Mouse (Mus musculus) heart, postnatal 36 days (tissue): Measurements from ENCODE around the gene Ankrd1. TPM values are rescaled to one million over a fixed set of nuclear protein-coding genes. Genes with fewer than 3 reads are reported as not detected.

ENCODE experiments used
- DNase-seq, 2 experiments: peaks; one replicate each; pipeline ENCODE4 v3.0.0; 2021 to 2022
- intact Hi-C: fragments of 180-260 bp; cut with DNase I; formaldehyde crosslinking; loops from one replicate; pipeline ENCODE4 v1.15.1; 2025
- total RNA-seq, 2 experiments: library from RNA; stranded (reverse); gene quantifications; 2 replicates each; pipeline ENCODE4 v1.2.3; 2021

Gene Ankrd1
- total RNA-seq, 2 experiments from 2014 or later = 424 to 684 TPM

DNA sequence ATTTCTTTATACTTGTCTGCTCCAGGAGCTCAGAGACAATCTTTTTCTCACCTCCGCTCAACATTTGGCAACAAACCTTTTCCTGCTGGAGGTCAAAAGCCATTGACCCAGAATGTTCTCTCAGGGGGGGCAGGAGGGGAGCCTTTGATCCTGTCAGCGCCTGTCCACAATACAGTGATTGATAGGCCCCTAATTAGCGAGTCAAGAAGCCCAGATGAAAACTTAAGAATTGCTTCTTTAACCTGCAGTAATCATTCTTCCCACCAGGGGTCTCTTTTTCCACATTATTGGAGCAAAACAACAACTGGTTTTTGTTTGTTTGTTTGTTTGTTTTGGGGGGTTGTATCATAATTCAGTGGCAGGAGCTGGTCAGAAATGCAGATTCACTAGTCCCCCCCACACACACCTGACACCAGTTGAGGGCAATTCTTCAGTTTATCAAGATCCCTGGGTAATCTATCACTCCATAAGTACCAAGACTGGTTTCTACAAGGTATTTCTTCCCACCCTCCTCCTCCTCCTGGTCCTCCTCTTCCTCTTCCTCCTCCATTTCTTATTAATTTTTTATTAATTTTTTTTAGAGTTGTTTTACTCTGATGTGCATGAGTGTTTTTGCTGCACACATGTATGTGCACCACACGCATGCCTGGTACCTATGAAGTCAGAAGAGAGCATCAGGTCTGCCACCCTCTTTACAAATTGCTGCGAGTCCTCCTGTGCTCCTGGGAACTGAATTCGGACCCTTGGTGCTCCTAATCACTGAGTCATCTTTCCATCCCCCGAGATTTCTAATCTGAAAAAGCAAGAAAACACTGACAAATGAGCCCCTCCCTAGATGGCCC, 8.6 kb downstream of the Ankrd1 start:
- intact Hi-C loops = loop anchor here (1.0 kb wide), 1 partner anchor 329 kb away; no protein-coding TSS in a partner anchor
- DNase-seq = no peak

DNA sequence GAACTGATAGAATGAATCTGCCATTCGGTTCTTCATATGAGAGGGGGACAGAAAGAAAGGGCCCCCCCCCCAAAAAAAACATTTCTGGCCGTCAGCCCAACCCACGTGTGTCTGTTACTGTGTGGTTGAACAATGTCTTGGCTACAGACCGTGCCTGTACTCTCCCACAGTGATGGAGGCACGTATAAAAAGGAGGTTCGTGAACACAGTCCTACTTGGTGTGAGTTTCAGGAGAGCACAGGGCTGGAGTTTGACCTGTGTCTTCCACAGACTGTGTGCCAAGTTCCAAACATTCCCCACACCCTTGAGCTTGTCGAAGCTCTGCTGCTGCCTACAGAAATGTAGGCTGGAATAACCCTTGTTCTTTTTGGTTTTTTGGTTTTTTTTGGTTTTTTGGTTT, 9.4 kb downstream of the Ankrd1 start:
- no peak for DNase-seq
- intact Hi-C loops = no loop called here

DNA sequence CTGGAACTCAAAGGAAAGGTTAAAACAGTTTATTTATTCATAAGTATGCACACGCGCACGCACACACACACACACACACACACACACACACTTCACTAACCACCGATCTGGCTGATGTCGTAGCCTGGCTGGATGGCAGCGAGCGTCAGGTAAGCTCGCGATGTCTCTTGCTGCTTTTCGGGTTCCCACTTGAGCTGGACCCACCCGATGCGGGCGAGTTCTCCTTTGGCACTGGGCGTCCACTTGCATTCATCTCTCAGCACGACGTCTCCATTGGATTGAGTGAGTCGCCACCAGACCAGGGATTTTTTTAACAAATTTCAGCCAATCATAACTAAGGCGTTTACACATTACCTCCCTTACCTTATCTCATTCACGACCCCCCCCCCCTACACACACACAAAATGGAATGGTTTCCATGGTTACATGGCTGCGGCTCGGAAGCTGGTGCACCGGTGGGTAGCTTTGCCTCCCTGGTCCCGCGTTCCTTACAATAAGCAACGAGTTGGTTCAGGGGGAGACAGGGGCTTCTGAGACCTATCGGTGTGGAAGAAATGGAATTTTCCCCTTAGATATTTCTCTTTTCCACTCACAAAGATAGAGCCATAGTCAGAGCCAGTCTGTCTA, 10.5 kb downstream of the Ankrd1 start:
- no peak for DNase-seq
- intact Hi-C loops = no loop called here

DNA sequence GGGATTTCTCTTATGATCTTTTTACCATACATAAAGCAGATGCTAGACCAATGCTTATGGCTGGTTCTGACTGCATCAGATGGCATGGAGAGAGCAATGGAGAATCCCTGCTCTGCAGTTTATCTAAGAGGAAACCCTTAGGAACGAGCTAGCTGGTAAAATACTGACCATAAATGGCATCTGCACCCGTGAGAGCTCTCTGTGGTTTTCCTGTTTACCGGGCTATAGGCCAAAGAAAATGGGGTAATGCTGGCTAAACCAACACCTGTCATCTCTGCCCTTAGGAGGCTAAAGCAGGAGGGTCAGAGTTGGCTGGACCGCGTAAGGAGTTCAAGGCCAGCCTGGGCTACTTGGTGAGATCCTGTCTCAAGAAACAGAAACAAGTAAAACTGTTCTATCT, 16.0 kb downstream of the Ankrd1 start:
- no peak for DNase-seq
- intact Hi-C loops = no loop called here

DNA sequence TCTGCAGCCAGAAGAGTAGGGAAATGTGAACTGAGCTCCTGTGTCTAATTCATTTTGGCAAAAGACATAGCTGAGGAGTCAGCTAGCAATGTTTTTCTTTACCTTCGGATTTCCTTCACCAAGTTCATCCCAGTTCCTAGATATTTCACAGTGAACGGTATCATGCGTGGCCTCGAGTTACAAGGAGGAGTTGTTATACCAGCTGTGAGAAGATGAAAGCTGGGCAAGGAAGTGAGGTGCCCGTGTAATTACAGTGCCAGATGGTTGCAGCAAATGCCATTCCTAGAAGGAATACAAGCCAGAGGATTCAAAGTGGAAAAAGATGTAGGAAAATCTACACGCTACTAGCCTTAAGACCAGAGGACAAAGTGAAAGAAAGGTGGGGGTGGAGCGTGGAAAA, 21.0 kb downstream of the Ankrd1 start:
- intact Hi-C loops = no loop called here
- DNase-seq = no peak

DNA sequence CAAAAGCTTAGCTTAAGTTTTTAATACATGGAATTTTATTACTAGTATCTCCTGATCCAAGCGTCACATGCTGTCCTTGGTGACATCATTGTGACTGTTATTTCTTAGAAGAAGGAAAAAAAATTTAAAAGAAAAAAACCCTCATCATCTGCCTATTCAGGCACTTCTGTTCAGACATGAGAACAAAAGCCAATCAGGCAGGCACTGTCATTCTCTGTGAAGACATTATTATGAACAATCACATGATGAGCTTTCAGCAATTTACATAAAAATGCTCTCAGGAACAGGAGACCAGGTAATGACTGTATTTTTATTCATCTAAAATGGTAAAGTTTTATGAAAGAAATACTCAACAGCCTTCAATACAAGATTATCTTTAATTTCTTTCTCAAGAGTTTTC, 21.6 kb downstream of the Ankrd1 start:
- DNase-seq = no peak
- intact Hi-C loops = no loop called here

DNA sequence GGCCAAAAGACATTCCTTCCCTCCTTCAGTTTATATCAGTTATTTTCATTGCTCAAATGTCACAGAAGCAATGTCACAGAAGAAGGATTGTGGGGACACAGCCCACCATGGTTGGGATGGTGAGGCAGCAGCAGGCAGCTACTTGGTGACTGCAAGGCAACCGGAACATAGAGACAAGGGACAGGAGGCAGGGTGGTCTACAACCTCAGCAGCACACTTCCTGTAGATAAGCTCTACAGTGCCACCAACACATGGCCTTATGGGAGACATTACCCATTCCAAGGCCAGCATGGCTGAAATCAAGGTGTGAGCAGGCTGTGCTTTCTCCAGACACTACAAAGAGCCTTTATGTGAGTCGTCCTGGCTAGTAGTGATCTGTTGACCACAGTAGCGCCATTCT, 22.7 kb downstream of the Ankrd1 start:
- DNase-seq = no peak
- intact Hi-C loops = no loop called here

DNA sequence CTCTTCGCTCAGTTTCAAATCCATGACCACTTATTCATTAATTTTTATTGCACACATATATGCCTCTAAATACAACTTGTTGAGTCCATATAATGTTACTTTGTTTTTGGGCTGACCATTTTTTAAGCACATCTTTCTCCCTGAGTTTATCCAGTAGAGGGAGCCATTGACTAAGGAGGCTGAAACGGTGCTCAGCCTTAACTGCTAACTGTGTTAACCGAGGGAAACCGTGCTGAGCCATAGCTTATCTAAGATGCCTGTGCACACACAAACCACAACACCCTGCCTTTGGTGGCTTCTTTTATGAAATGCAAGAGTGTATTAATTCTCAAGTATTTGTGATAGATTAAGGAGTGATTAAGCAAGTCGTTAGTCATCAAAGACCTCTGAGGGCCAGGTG, 29.1 kb downstream of the Ankrd1 start:
- no peak for DNase-seq
- intact Hi-C loops = loop anchor here (1.0 kb wide), 1 partner anchor 350 kb away; no protein-coding TSS in a partner anchor

DNA sequence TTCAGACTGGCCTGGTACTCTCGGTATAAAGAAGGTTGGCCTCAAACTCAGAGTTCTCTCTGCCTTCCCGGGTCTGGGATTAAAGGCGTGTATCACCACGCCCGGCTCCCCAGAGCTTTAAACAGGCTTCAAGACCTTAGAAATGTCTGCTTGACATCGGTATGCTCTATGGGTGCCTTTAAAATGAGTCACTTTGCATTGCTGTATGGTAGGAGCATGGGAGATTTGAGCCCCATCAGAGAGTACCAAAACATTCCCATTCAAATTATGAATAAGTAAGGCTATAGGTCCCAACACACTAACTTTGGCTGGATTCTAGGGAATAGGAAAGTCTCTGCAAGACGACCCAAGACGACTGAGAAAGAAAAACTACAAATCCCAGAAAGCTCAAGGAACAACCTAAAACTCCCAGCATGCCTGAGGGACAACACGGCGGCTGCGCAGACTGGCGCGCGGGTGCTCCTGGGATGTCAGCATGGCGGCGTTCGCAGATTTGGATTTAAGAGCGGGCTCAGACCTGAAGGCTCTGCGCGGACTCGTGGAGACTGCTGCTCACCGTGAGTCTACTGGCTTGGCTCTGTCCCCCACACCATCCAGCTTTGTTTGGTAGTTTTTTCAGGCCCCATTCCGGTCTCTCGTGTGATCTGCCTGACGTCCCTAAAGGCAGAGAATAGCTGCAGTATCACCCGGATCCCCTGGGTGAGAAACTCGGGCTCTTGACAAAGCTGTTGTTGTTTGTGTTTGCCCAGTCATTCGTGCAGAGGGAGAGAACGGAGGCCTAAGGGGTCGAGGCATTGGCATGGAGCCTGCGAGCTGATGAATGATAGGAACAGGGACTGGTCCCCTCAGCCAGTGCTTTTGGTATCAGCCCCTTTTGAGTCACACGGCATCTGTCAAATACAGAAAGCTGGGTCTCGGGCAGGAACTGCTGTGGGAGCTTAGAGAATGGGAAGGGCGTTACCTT, 36.4 kb downstream of the Ankrd1 start, which contains the start of gene Rpp30:
Rpp30 (plus strand) TSS at position 455 of the 964 bp plus-strand sequence.
- intact Hi-C loops = loop anchor here (5.0 to 10.0 kb wide), 2 partner anchors 451 to 956 kb away; no protein-coding TSS in a partner anchor
- peak; percentile 80 to 81 for DNase-seq

DNA sequence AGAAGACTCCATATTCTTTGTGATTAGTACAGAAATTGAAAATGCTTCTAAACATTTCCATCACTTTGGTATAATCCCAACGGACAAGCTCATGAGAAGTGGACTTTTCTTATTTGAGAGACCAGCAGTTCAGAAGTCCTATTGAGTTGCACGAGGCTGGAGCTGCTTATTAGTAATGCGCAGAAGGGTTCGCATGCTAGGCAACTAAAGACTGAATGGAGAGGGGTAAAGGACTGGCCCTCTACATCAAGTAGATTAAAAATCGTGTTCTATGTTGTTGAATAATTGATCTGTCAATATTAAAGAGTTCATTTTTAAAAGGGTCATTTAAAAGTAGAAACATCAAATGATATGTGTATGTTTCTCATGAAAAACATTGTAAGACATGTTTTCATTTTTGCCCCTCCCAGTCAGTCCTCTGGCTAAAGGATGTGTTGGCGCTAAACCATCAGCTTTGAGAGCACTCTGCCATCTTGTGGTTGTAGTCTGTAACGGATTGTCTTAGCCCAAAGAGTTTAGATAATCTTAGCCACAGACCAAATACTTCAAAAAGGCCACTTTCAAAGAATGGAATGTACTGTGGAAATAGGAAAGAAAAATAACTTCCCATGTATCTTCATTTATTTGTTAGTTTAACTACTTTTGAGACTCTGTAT, 37.2 kb downstream of the Ankrd1 start:
- intact Hi-C loops = loop anchor here (5.0 to 10.0 kb wide), 2 partner anchors 452 to 955 kb away; no protein-coding TSS in a partner anchor
- DNase-seq = peak; percentile 9 to 24

DNA sequence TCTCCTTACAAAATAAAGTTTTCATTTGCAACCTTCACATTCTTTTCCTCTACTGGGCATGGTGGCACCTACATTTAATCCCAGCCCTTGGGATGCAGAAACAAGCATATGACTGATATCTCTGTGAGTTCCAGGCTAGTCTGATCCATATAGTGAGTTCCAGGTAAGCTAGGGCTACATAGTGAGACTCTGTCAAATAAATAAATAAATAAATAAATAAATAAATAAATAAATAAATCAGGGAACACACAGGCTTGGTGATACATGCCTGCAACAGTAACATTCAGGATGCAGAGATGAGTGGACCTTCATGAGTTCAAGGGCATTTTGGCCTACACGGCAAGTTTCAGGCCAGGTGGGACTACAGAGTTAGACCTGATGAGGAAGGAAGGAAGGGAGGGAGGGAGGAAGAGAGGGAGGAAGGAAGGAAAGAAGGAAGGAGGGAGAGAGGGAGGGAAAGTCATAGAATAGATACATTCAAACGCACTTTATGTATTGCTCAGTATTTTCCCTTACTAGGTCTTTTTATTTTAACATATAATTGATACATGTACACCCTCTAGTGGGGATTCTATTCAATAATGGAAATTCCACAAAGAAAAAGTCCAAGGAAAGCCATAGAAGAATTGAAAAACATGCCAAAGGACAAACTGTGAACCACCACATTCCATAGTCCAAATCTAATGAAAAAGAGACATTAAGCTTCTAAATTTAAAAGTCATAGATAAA, 56.9 kb downstream of the Ankrd1 start:
- DNase-seq = no peak
- intact Hi-C loops = loop anchor here (5.0 kb wide), 1 partner anchor 936 kb away; no protein-coding TSS in a partner anchor

Other genes starting within 250 kb of the Ankrd1 start
- under 1 TPM; 0.42 to 0.49 TPM for gene Htr7, start 62.6 kb downstream of the Ankrd1 start, total RNA-seq
- 10 to 100 TPM; 12.7 to 19.5 TPM for gene Rpp30, start 36.4 kb downstream of the Ankrd1 start, total RNA-seq
- gene Pcgf5, start 228.2 kb upstream of the Ankrd1 start, total RNA-seq = 10 to 100 TPM; 68.8 to 76.0 TPM